Mouse (Mus musculus) cerebellum, adult 11-12 months (tissue): ENCODE results near the gene Gm45844.
"Not testable (repeated sequence)": the region's sequence is repeated elsewhere in the genome, so short reads cannot be mapped to it uniquely, and the experiment has no call there.

Experiments used
- DNase-seq: peaks from one replicate; pipeline ENCODE4 v3.0.0; 2022

Gene Gm45844

GRCm38 (mm10) chr7:7277966-7278567 is at the start of gene Gm45844:
Gene Gm45844, minus strand, starts transcription at chr7:7278289.
- peak; percentile 96 for DNase-seq

GRCm38 (mm10) chr7:7295595-7295994 is 17.5 kb upstream of the Gm45844 start:
- peak; percentile 55 for DNase-seq

- DNase-seq, result no peak
These were observed 3.3 kb upstream of the Gm45844 start for GRCm38 (mm10) chr7:7281383-7281782.

GRCm38 (mm10) chr7:7277556-7277955 is 533 bp downstream of the Gm45844 start:
- DNase-seq, result not testable (repeated sequence)

- not testable (repeated sequence) for DNase-seq
These were observed 30.9 kb downstream of the Gm45844 start, which contains the start of gene Vmn2r29 for GRCm38 (mm10) chr7:7247228-7247627. Gene Vmn2r29, minus strand, starts transcription at chr7:7247328.

GRCm38 (mm10) chr7:7209313-7210151 is 68.6 kb downstream of the Gm45844 start, which contains the start of gene Zfp772:
Gene Zfp772, minus strand, starts transcription at chr7:7209998.
- DNase-seq, result peak; percentile 46

- peak; percentile 69 for DNase-seq
These were observed 89.7 kb downstream of the Gm45844 start for GRCm38 (mm10) chr7:7188191-7188942.

GRCm38 (mm10) chr7:7187417-7188190 is 90.5 kb downstream of the Gm45844 start:
- DNase-seq, result no peak

- no peak for DNase-seq
These were observed 92.2 kb downstream of the Gm45844 start for GRCm38 (mm10) chr7:7185897-7186296.

GRCm38 (mm10) chr7:7171227-7172147 is 106.6 kb downstream of the Gm45844 start, which contains the start of gene Zfp418:
Gene Zfp418, plus strand, starts transcription at chr7:7171330.
- DNase-seq, result peak; percentile 68
